Mouse (Mus musculus) myocyte (in vitro differentiated cells): ENCODE results near the gene Sidt1.

Experiments used
- E2F4 ChIP-seq: IDR thresholded peaks from one replicate; pipeline ENCODE4 v1.6.1; 2011; ENCODE audit warnings: mild to moderate bottlenecking, control low read depth, moderate library complexity; ENCODE audit not compliant: insufficient read depth
- POLR2A ChIP-seq: IDR thresholded peaks from one replicate; pipeline ENCODE4 v1.6.1; 2011; ENCODE audit warnings: low read depth, mild to moderate bottlenecking, control low read depth, moderate library complexity; ENCODE audit not compliant: insufficient read length
- POLR2AphosphoS2 ChIP-seq: IDR thresholded peaks from one replicate; pipeline ENCODE4 v1.6.1; 2011; ENCODE audit warnings: low read depth, control low read depth; ENCODE audit not compliant: insufficient read length
- TCF12 ChIP-seq: IDR thresholded peaks from one replicate; pipeline ENCODE4 v1.6.1; 2011; ENCODE audit warnings: mild to moderate bottlenecking, control low read depth; ENCODE audit not compliant: poor library complexity, insufficient read depth, severe bottlenecking
- USF1 ChIP-seq: IDR thresholded peaks from one replicate; pipeline ENCODE4 v1.6.1; 2011; ENCODE audit warnings: low read depth, mild to moderate bottlenecking, control low read depth, moderate library complexity

DNA sequence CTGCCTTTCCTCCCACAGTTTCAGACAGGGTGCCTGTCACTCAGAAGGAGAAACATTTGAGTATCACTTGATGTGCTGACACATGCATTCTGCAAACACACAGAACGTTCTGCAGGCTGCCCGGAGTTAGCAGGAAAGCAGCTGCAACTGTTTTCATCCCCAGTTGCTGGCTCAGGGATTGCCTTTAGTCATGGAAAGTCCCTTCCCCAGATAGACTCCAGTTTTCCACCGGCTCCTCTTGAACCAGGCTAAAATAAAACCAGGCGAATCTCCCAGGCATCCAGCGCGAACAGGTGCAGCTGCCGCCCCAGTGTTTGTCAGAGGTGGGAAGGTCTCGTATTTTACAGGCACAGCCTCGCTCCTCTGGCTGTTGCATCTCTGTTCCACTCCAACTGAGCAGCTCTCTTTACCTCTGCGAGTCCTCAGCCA, 94.1 kb downstream of the Sidt1 start:
- TF ChIP-seq POLR2A (no peak), POLR2AphosphoS2 (no peak), E2F4 (no peak), TCF12 (peak; percentile 82), USF1 (no peak)
